Mouse (Mus musculus) stomach, embryonic 16.5 days (tissue): ENCODE data around the gene E330017A01Rik. TPM values are rescaled to one million over a fixed set of nuclear protein-coding genes. Genes with fewer than 3 reads are reported as not detected.
"Not testable (repeated sequence)": the region's sequence is repeated elsewhere in the genome, so short reads cannot be mapped to it uniquely, and the experiment has no call there.

Source experiments
- ATAC-seq: fragments of 200-750 bp; cut with Nextera tagmentation; 2 replicates; pipeline ENCODE4 v1.8.0; 2017; ENCODE audit warnings: moderate number of reproducible peaks, moderate TSS enrichment; ENCODE audit not compliant: insufficient read depth, low FRiP score
- H3K27ac ChIP-seq: fragments of 300-500 bp; sonication (generic); 2 replicates; pipeline ENCODE4 v1.5.1; 2014; ENCODE audit warnings: low read length
- H3K27me3 ChIP-seq: fragments of 300-500 bp; sonication (generic); 2 replicates; pipeline ENCODE4 v1.6.1; 2014; ENCODE audit warnings: low read length, control low read depth, mixed read lengths; ENCODE audit not compliant: control insufficient read depth, insufficient read depth
- H3K36me3 ChIP-seq: fragments of 300-500 bp; sonication (generic); 2 replicates; pipeline ENCODE4 v1.6.1; 2014; ENCODE audit warnings: low read length; ENCODE audit not compliant: control insufficient read depth, insufficient read depth
- H3K4me1 ChIP-seq: fragments of 300-500 bp; sonication (generic); 2 replicates; pipeline ENCODE4 v1.6.1; 2014; ENCODE audit warnings: low read length, control low read depth, mixed read lengths; ENCODE audit not compliant: control insufficient read depth, insufficient read depth
- H3K4me2 ChIP-seq: fragments of 300-500 bp; sonication (generic); 2 replicates; pipeline ENCODE4 v1.6.1; 2014; ENCODE audit warnings: low read depth, low read length, mixed read lengths
- H3K4me3 ChIP-seq: fragments of 300-500 bp; sonication (generic); replicated peaks from 2 replicates; pipeline ENCODE4 v1.5.1; 2014; ENCODE audit warnings: mild to moderate bottlenecking, low read length
- H3K9ac ChIP-seq: fragments of 300-500 bp; sonication (generic); 2 replicates; pipeline ENCODE4 v1.6.1; 2014; ENCODE audit warnings: low read length
- H3K9me3 ChIP-seq: fragments of 300-500 bp; sonication (generic); replicated peaks from 2 replicates; pipeline ENCODE4 v1.6.1; 2016; ENCODE audit warnings: low read length, control low read depth; ENCODE audit not compliant: control insufficient read depth
- WGBS: fragments of 180-500 bp; shearing (Covaris S2); extraction: QIAGEN DNeasy Blood & Tissue Kit; methylation state at CpG from one replicate; pipeline ENCODE4 v1.1.7; 2014; 5-methylcytosine and 5-hydroxymethylcytosine counted together
- polyA plus RNA-seq: library from polyadenylated mRNA; unstranded; fragments of >200 nt; fragmentation: Nextera tagmentation; extraction: Ambion mirVana; gene quantifications from 2 replicates; pipeline ENCODE4 v1.2.1, GENCODE M21; 2015

Gene E330017A01Rik
- polyA plus RNA-seq, 1 experiment from 2014 or later: not detected

DNA sequence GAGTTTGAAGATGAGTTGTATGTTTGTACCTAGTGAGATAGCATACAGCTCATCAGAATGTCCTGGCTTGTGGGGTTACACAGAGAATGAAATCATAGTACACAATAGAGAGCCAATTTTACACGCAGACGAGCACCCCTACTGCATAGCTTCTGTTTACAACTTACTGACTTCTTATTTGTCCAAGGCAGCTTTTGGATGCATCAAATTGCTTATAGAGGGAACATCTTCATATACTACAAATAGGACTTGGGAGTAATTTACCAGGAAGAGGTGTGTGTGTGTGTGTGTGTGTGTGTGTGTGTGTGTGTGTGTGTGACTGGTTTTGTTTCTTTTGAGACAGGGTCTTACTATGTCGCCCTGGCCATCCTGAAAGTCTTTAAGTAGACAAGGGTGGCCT is 30.0 kb upstream of the E330017A01Rik start:
- no peak overlapping the region for H3K4me2 ChIP-seq
- H3K27ac ChIP-seq: no peak overlapping the region
- 83% methylated on average over 3 of the region's 3 CpGs for WGBS
- H3K4me3 ChIP-seq: no peak overlapping the region
- H3K27me3 ChIP-seq: no peaks in the 10 kb centered on the region
- no peaks in the 10 kb centered on the region for H3K9me3 ChIP-seq
- H3K4me1 ChIP-seq: peaks cover 11% of the 10 kb centered on the region; the same call in 1 of the 2 replicates
- no peak for ATAC-seq
- 0 out of 2 replicates have a peak, but pooled peaks cover 6% of the 10 kb centered on the region for H3K36me3 ChIP-seq
- no peak overlapping the region for H3K9ac ChIP-seq

DNA sequence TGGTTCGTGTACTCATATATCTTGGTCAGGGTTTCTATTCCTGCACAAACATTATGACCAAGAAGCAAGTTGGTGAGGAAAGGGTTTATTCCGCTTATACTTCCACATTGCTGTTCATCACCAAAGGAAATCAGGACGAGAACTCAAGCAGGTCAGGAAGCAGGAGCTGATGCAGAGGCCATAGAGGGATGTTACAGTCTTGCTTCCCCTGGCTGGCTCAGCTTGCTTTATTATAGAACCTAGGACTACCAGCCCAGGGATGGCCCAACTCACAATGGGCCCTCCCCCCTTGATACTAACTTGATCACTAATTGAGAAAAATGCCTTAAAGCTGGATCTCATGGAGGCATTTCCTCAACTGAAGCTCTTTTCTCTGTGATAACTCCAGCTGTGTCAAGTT is 28.1 kb upstream of the E330017A01Rik start:
- not testable (repeated sequence) for H3K4me1 ChIP-seq, H3K27me3 ChIP-seq, ATAC-seq, H3K4me2 ChIP-seq, H3K9ac ChIP-seq, H3K9me3 ChIP-seq, H3K4me3 ChIP-seq, H3K27ac ChIP-seq, H3K36me3 ChIP-seq
- 82% methylated on average over 3 of the region's 3 CpGs for WGBS

DNA sequence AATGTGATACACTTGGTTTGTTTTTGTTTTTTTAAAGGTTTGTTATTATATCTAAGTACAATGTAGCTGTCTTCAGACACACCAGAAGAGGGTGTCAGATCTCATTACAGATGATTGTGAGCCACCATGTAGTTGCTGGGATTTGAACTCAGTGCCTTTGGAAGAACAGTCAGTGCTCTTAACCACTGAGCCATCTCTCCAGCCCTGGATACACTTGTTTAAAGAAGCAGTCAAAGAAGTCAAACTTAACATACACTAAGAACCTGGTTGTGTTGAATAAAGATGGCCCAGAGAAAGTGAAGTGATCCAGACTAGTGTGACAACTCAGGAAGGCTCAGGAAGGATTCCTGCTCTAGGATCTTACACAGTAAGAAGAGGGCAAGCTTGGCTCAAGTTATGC is 26.6 kb upstream of the E330017A01Rik start:
- H3K4me2 ChIP-seq, H3K36me3 ChIP-seq, H3K4me1 ChIP-seq, H3K27ac ChIP-seq, ATAC-seq, H3K9ac ChIP-seq, H3K4me3 ChIP-seq, H3K9me3 ChIP-seq, H3K27me3 ChIP-seq: not testable (repeated sequence)

DNA sequence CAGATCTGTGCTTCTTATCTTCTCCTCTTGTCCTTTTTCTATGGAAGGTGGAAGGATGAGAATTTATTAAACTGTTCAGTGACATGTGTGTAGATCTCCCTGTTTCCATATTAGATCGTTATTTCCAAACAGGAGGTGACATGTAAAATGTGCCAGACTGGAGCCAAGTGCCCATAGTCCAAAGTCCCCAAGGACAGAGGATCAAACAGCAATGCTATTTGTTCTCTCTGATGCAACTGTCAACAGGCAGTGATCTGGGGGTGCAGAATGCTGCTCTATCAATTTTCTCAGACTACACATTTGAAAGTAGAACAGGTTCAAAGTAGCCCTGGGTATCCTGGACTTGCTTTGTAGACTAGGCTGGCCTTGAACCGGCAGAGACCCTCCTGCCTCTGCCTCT is 25.3 kb upstream of the E330017A01Rik start:
- Histone ChIP-seq H3K4me3 (no peak overlapping the region), H3K36me3 (no peaks in the 10 kb centered on the region), H3K9me3 (no peaks in the 10 kb centered on the region), H3K4me2 (no peak overlapping the region), H3K9ac (no peak overlapping the region), H3K27me3 (no peaks in the 10 kb centered on the region), H3K4me1 (no peaks in the 10 kb centered on the region), H3K27ac (no peak overlapping the region)
- 88% methylated on average over 2 of the region's 2 CpGs for WGBS
- ATAC-seq: no peak

DNA sequence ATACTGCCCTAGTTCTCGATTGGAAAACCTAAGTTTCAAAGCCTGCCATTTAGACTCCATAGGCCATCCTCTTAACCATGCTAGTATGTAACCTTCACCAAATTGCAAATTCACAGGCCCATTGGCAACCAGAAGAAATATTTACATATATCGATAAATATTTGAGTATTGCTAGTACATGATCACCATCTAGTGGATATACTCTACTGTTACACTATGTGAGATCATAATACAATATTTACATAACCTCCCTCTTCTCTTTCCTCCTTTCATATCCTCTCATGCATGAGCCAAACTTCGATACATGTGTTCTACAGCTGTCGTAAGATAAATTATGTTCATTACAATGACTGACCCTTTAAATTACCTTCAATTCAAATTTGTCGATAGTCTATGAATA is 24.5 kb upstream of the E330017A01Rik start:
- Histone ChIP-seq H3K4me2 (no peak overlapping the region), H3K4me3 (no peak overlapping the region), H3K27me3 (no peaks in the 10 kb centered on the region), H3K27ac (no peak overlapping the region), H3K9me3 (no peaks in the 10 kb centered on the region), H3K4me1 (no peaks in the 10 kb centered on the region), H3K36me3 (no peaks in the 10 kb centered on the region), H3K9ac (no peak overlapping the region)
- WGBS: 42% methylated on average over 5 of the region's 5 CpGs
- ATAC-seq: peak; percentile 56; the same call in 1 of the 2 replicates

DNA sequence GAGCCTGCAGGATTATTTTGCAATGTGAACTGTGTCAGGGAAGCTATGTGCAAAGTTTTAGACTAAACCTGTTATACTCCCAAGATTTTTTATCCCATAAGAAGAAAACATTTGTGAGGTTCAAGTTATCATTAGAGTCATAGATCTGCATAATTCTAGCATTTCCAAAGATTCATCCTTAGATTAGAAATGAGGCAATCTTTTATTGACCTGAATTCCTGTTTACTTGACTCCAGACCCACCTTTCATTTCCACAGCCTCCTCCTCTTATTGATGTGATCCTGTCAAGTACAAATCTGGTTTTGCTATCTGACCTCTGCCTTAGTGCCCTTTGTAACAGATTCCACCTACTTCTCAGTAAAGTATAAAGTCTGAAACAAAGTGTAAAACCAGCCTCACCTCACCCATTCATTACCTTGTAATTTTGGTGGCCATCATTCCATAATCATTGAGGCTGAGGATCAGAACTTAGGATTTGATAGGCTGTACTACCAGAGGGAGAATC is 23.8 kb upstream of the E330017A01Rik start:
- H3K9me3 ChIP-seq: no peaks in the 10 kb centered on the region
- no peak overlapping the region for H3K27ac ChIP-seq
- no peaks in the 10 kb centered on the region for H3K4me1 ChIP-seq
- H3K4me2 ChIP-seq: no peak overlapping the region
- H3K9ac ChIP-seq: no peak overlapping the region
- H3K36me3 ChIP-seq: no peaks in the 10 kb centered on the region
- no peak for ATAC-seq
- H3K4me3 ChIP-seq: no peak overlapping the region
- H3K27me3 ChIP-seq: no peaks in the 10 kb centered on the region

DNA sequence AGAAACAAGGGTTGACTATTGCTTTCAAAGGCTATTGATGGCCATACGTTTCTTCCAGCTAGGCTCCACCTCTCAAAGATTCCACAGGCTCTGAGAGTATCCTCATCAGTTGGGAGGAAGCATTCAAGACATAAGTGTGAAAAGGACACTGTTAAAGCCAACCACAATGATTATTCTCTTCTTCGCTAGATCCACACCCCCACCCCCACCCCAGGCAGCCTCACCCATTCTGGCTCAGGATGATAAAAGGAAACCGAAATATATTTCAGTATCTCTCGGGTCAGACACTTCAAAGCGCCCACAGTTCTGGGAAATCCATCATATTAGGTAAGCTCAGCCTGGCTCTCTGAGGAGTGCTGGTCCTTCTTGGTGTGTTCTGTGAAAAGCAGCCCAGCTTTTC is 23.3 kb upstream of the E330017A01Rik start:
- no peak overlapping the region for H3K9ac ChIP-seq
- H3K9me3 ChIP-seq: no peaks in the 10 kb centered on the region
- 70% methylated on average over 5 of the region's 5 CpGs for WGBS
- no peaks in the 10 kb centered on the region for H3K4me1 ChIP-seq
- H3K27me3 ChIP-seq: no peaks in the 10 kb centered on the region
- H3K4me3 ChIP-seq: no peak overlapping the region
- no peak overlapping the region for H3K27ac ChIP-seq
- H3K4me2 ChIP-seq: no peak overlapping the region
- H3K36me3 ChIP-seq: no peaks in the 10 kb centered on the region
- no peak for ATAC-seq

DNA sequence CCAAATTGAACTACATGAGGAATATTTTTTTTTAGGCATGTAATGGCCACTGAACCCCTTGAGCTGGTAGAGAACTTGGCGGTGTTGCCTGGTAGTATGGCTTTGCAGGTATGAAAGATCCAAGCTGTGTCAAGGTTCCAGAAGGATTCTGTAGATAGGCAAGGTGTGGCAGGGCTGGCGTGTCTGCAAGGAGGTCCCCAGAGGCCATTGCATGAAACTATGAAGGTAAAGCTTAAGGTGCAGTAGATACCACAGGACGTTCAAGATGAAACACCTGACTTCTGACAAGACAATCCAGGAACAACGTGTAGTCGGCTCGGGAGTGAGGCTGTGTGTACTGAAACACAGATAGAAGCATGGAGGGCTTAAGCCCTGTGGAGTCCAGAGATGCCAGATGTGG is 20.1 kb upstream of the E330017A01Rik start:
- no peak overlapping the region for H3K27ac ChIP-seq
- H3K9me3 ChIP-seq: no peaks in the 10 kb centered on the region
- WGBS: 88% methylated on average over 6 of the region's 6 CpGs
- no peaks in the 10 kb centered on the region for H3K36me3 ChIP-seq
- no peak for ATAC-seq
- H3K4me1 ChIP-seq: no peaks in the 10 kb centered on the region
- no peak overlapping the region for H3K4me2 ChIP-seq
- no peak overlapping the region for H3K4me3 ChIP-seq
- no peak overlapping the region for H3K9ac ChIP-seq
- no peaks in the 10 kb centered on the region for H3K27me3 ChIP-seq

DNA sequence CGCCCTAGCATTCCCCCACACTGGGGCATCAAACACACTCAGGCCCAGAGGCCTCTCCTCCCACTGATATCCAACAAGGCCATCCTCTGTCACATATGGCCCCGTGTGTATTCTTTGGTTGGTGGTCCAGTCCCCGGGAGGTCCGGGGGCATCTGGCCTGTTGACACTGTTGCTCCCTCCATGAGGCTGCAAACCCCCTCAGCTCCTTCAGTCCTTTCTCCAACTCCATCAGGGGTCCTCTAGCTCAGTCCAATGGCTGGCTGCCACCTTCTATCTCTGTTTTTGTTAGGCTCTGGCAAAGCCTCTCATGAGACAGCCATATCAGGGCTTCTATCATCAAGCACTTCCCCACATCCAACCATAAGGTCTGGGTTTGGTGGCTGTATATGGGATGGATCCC is 18.0 kb upstream of the E330017A01Rik start:
- WGBS: 79% methylated on average over 4 of the region's 4 CpGs
- no peak for ATAC-seq
- H3K4me1 ChIP-seq: no peaks in the 10 kb centered on the region
- no peaks in the 10 kb centered on the region for H3K9me3 ChIP-seq
- H3K4me2 ChIP-seq: no peak overlapping the region
- H3K9ac ChIP-seq: no peak overlapping the region
- no peaks in the 10 kb centered on the region for H3K27me3 ChIP-seq
- H3K27ac ChIP-seq: no peak overlapping the region
- no peaks in the 10 kb centered on the region for H3K36me3 ChIP-seq
- no peak overlapping the region for H3K4me3 ChIP-seq

DNA sequence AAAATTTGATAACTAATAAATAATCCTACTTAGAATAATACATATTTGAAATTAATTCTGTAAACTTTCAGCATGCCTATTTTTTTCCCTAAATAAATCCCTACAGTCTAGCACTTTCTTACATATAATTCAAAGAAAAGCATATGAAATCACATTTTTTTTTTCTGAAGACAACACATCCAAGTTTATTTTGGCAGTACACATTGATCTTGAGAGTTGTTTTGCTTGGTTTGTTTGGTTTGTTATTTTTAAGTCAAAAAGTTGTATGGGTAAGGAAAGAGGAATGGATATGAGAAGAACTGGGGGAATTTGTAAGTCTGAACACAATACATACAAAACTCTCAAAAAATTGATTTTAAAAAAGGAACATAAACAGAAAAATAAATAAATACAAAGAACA is 17.2 kb upstream of the E330017A01Rik start:
- ATAC-seq: no peak
- Histone ChIP-seq H3K36me3 (no peaks in the 10 kb centered on the region), H3K27me3 (no peaks in the 10 kb centered on the region), H3K4me2 (no peak overlapping the region), H3K27ac (no peak overlapping the region), H3K4me1 (no peaks in the 10 kb centered on the region), H3K4me3 (no peak overlapping the region), H3K9me3 (no peaks in the 10 kb centered on the region), H3K9ac (no peak overlapping the region)
